Mouse (Mus musculus): ENCODE measurements at regions not wholly inside any gene's neighbourhood (a gene's known extent, or its start where the extent isn't known, plus 50 kb on each side); places are given as distances from the start of the nearest gene placed in this dataset.

GRCm38 (mm10) chr7:125034196-125034595 lies 410.3 kb upstream of the Kdm8 start:
- DNase-seq, result no peak

GRCm38 (mm10) chr7:125036098-125036991 lies 408.1 kb upstream of the Kdm8 start:
- no peak for DNase-seq

- no peak for DNase-seq
Observed at GRCm38 (mm10) chr7:125038840-125039239, 405.6 kb upstream of the Kdm8 start.

GRCm38 (mm10) chr7:125055951-125056625 lies 388.4 kb upstream of the Kdm8 start:
- DNase-seq, result peak; percentile 48

GRCm38 (mm10) chr7:125102464-125102863 lies 342.0 kb upstream of the Kdm8 start:
- DNase-seq, result peak; percentile 79

GRCm38 (mm10) chr7:125104011-125104410 lies 340.5 kb upstream of the Kdm8 start:
- DNase-seq, result no peak

GRCm38 (mm10) chr7:125112820-125113273 lies 331.6 kb upstream of the Kdm8 start:
- no peak for DNase-seq

GRCm38 (mm10) chr7:125115322-125115996 lies 329.0 kb upstream of the Kdm8 start:
- peak; percentile 8 for DNase-seq

- DNase-seq, result peak; percentile 19
Observed at GRCm38 (mm10) chr7:125117173-125117572, 327.3 kb upstream of the Kdm8 start.

GRCm38 (mm10) chr7:125129187-125129586 lies 315.3 kb upstream of the Kdm8 start:
- DNase-seq, result no peak

- DNase-seq, result no peak
Observed at GRCm38 (mm10) chr7:125131968-125132367, 312.5 kb upstream of the Kdm8 start.

GRCm38 (mm10) chr7:125138607-125139006 lies 305.9 kb upstream of the Kdm8 start:
- DNase-seq, result no peak

GRCm38 (mm10) chr7:125139196-125139595 lies 305.3 kb upstream of the Kdm8 start:
- DNase-seq, result no peak

- no peak for DNase-seq
Observed at GRCm38 (mm10) chr7:125140854-125141253, 303.6 kb upstream of the Kdm8 start.

- DNase-seq, result peak; percentile 9
Observed at GRCm38 (mm10) chr7:125141864-125142263, 302.6 kb upstream of the Kdm8 start.

- no peak for DNase-seq
Observed at GRCm38 (mm10) chr7:125146025-125146424, 298.5 kb upstream of the Kdm8 start.

- no peak for DNase-seq
Observed at GRCm38 (mm10) chr7:125149151-125149550, 295.3 kb upstream of the Kdm8 start.

GRCm38 (mm10) chr7:125149740-125150139 lies 294.7 kb upstream of the Kdm8 start:
- no peak for DNase-seq

GRCm38 (mm10) chr7:125152281-125152680 lies 292.2 kb upstream of the Kdm8 start:
- DNase-seq, result no peak

GRCm38 (mm10) chr7:125155291-125155690 lies 289.2 kb upstream of the Kdm8 start:
- DNase-seq, result no peak

GRCm38 (mm10) chr7:125166881-125167351 lies 277.6 kb upstream of the Kdm8 start:
- no peak for DNase-seq

GRCm38 (mm10) chr7:125167666-125168065 lies 276.8 kb upstream of the Kdm8 start:
- no peak for DNase-seq

GRCm38 (mm10) chr7:125181548-125181947 lies 262.9 kb upstream of the Kdm8 start:
- peak; percentile 48 for DNase-seq

Measured in layer of hippocampus, adult 9-11 months (tissue).